Mouse (Mus musculus): ENCODE data around the gene Actl11.

GRCm38 (mm10) chr9:107914764-107915420, 13.4 kb upstream of the Actl11 start:
- no peak for TF ChIP-seq CTCF (conservative IDR thresholded peaks at IDR 0.05; ENCODE audit: insufficient read depth, insufficient read length, low read depth, low read length)
- TF ChIP-seq POLR2A (IDR thresholded peaks at IDR 0.05; ENCODE audit: low read depth, low read length): no peak
